Mouse (Mus musculus): ENCODE data around the gene Ubl4b. TPM values are rescaled to one million over a fixed set of nuclear protein-coding genes. Genes with fewer than 3 reads are reported as not detected.

Gene Ubl4b
- polyA plus RNA-seq, 1 experiment from 2014 or later = not detected

GRCm38 (mm10) chr3:107507966-107508365 lies 46.9 kb downstream of the Ubl4b start:
- H3K4me2 ChIP-seq (replicated peaks; ENCODE audit: low read depth, low read length) = no peak overlapping the region
- no peaks in the 10 kb centered on the region; the same call in 1 of the 2 replicates for H3K27me3 ChIP-seq (ENCODE audit: insufficient read depth, low read length)
- H3K4me1 ChIP-seq (ENCODE audit: insufficient read depth, low read length) = peaks cover 21% of the 10 kb centered on the region
- H3K36me3 ChIP-seq (ENCODE audit: insufficient read depth, low read length) = no peaks in the 10 kb centered on the region
- H3K9ac ChIP-seq (replicated peaks; ENCODE audit: low read length) = no peak overlapping the region
- H3K27ac ChIP-seq (ENCODE audit: low read length) = no peak overlapping the region
- no peak for ATAC-seq (ENCODE audit: low FRiP score, low TSS enrichment)
- 76% methylated on average over 9 of the region's 9 CpGs for WGBS
- H3K9me3 ChIP-seq (ENCODE audit: low read length) = no peaks in the 10 kb centered on the region
- no peak overlapping the region for H3K4me3 ChIP-seq (ENCODE audit: low read length)

GRCm38 (mm10) chr3:107506531-107506930 lies 48.3 kb downstream of the Ubl4b start:
- 30% methylated on average over 4 of the region's 4 CpGs for WGBS
- H3K4me3 ChIP-seq (ENCODE audit: low read length) = no peak overlapping the region
- no peak overlapping the region for H3K4me2 ChIP-seq (replicated peaks; ENCODE audit: low read depth, low read length)
- H3K36me3 ChIP-seq (ENCODE audit: insufficient read depth, low read length) = no peaks in the 10 kb centered on the region
- H3K9me3 ChIP-seq (ENCODE audit: low read length) = no peaks in the 10 kb centered on the region
- peaks cover 24% of the 10 kb centered on the region for H3K4me1 ChIP-seq (ENCODE audit: insufficient read depth, low read length)
- H3K27ac ChIP-seq (ENCODE audit: low read length) = peak overlapping the region; percentile 55
- peak; percentile 21; the same call in 1 of the 2 replicates for ATAC-seq (ENCODE audit: low FRiP score, low TSS enrichment)
- H3K27me3 ChIP-seq (ENCODE audit: insufficient read depth, low read length) = peaks cover 3% of the 10 kb centered on the region; the same call in 1 of the 2 replicates
- H3K9ac ChIP-seq (replicated peaks; ENCODE audit: low read length) = no peak overlapping the region

DNA sequence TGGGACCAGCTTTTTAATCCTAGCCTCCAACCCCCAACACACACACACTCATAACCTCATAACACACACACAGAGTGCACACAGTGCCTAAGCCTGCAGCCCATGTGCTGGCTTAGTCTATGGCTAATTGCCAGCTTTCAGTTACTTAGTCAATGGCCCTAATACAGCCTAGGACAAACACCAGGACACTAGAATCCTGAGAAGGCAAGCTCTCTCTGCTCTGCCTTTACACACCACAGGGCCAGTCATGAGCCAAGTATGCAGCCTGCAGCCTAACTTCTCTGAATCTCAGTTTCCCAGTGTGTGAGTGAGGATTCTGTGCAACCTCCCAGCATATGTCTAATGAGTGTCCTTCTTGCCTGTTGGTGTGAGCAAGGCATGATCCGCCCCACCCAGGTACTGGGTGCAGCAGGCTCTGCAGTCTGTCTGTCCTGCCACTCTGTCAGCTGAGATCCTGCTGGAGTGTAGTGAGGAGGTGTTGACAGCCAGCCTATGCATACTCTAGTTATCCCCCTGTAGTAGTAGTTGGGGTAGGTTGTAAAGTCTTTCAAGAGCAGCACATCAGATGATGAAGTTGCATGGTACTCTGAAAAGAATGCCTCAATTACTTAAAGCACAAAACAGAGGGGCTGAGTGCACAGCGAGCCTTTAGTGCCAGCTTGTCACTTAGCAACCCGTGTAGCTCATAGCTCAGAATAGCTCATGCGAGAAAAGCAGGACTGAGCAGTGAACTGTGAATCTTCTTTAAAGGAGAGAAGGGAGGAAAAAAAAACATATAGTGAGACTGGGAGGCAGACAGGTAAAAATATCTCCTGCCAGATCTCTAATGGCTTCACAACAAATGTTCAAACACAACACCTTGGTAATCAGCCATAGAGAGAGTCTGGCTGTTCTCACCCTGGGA lies 49.2 kb downstream of the Ubl4b start:
- ATAC-seq (ENCODE audit: low FRiP score, low TSS enrichment) = peak; percentile 94
- Histone ChIP-seq H3K36me3 (ENCODE audit: insufficient read depth, low read length) (no peaks in the 10 kb centered on the region), H3K9me3 (ENCODE audit: low read length) (peaks cover 1% of the 10 kb centered on the region; the same call in 1 of the 2 replicates), H3K4me3 (ENCODE audit: low read length) (no peak overlapping the region), H3K4me1 (ENCODE audit: insufficient read depth, low read length) (peaks cover 25% of the 10 kb centered on the region), H3K27me3 (ENCODE audit: insufficient read depth, low read length) (peaks cover 3% of the 10 kb centered on the region; the same call in 1 of the 2 replicates), H3K4me2 (replicated peaks; ENCODE audit: low read depth, low read length) (0 out of 2 replicates have a peak overlapping the region, but pooled peaks have one; percentile 15), H3K9ac (replicated peaks; ENCODE audit: low read length) (0 out of 2 replicates have a peak overlapping the region, but pooled peaks have one; percentile 11), H3K27ac (ENCODE audit: low read length) (peak overlapping the region; percentile 64)
- WGBS = 33% methylated on average over 4 of the region's 4 CpGs

- H3K9me3 ChIP-seq (ENCODE audit: low read length) = peaks cover 13% of the 10 kb centered on the region
- H3K9ac ChIP-seq (replicated peaks; ENCODE audit: low read length) = no peak overlapping the region
- no peak for ATAC-seq (ENCODE audit: low FRiP score, low TSS enrichment)
- H3K4me2 ChIP-seq (replicated peaks; ENCODE audit: low read depth, low read length) = no peak overlapping the region
- 82% methylated on average over 1 of the region's 1 CpGs for WGBS
- H3K36me3 ChIP-seq (ENCODE audit: insufficient read depth, low read length) = peaks cover 10% of the 10 kb centered on the region
- peaks cover 25% of the 10 kb centered on the region for H3K4me1 ChIP-seq (ENCODE audit: insufficient read depth, low read length)
- H3K27ac ChIP-seq (ENCODE audit: low read length) = no peak overlapping the region
- H3K4me3 ChIP-seq (ENCODE audit: low read length) = no peak overlapping the region
- peaks cover 3% of the 10 kb centered on the region; the same call in 1 of the 2 replicates for H3K27me3 ChIP-seq (ENCODE audit: insufficient read depth, low read length)
Measured at GRCm38 (mm10) chr3:107504542-107504941, 50.3 kb downstream of the Ubl4b start.

- H3K4me2 ChIP-seq (replicated peaks; ENCODE audit: low read depth, low read length) = no peak overlapping the region
- no peak overlapping the region for H3K9ac ChIP-seq (replicated peaks; ENCODE audit: low read length)
- peaks cover 15% of the 10 kb centered on the region for H3K9me3 ChIP-seq (ENCODE audit: low read length)
- ATAC-seq (ENCODE audit: low FRiP score, low TSS enrichment) = no peak
- H3K4me1 ChIP-seq (ENCODE audit: insufficient read depth, low read length) = peaks cover 25% of the 10 kb centered on the region
- 92% methylated on average over 2 of the region's 2 CpGs for WGBS
- peaks cover 13% of the 10 kb centered on the region for H3K36me3 ChIP-seq (ENCODE audit: insufficient read depth, low read length)
- H3K4me3 ChIP-seq (ENCODE audit: low read length) = no peak overlapping the region
- H3K27me3 ChIP-seq (ENCODE audit: insufficient read depth, low read length) = peaks cover 3% of the 10 kb centered on the region; the same call in 1 of the 2 replicates
- H3K27ac ChIP-seq (ENCODE audit: low read length) = no peak overlapping the region
Measured at GRCm38 (mm10) chr3:107503716-107504115, 51.2 kb downstream of the Ubl4b start.

Other genes with a start within 250 kb of the Ubl4b start
- gene Rbm15, start 221.4 kb downstream of the Ubl4b start, polyA plus RNA-seq (2015; fragmentation: Nextera tagmentation; extraction: Ambion mirVana) = 12.8 and 15.9 TPM in 2 replicates
- gene Kcnc4, start 95.5 kb downstream of the Ubl4b start, polyA plus RNA-seq (2015; fragmentation: Nextera tagmentation; extraction: Ambion mirVana) = 0.15 and 0.24 TPM in 2 replicates
- 2.8 and 3.8 TPM in 2 replicates for gene Slc6a17, start 37.1 kb downstream of the Ubl4b start, polyA plus RNA-seq (2015; fragmentation: Nextera tagmentation; extraction: Ambion mirVana)
- gene Alx3, start 40.0 kb upstream of the Ubl4b start, polyA plus RNA-seq (2015; fragmentation: Nextera tagmentation; extraction: Ambion mirVana) = 0.09 TPM in 1 of 2 replicates, not detected in the other
- gene Gm10961, start 76.2 kb upstream of the Ubl4b start, polyA plus RNA-seq (2015; fragmentation: Nextera tagmentation; extraction: Ambion mirVana) = not detected in 2 replicates
- 46.8 and 46.9 TPM in 2 replicates for gene Strip1, start 76.6 kb upstream of the Ubl4b start, polyA plus RNA-seq (2015; fragmentation: Nextera tagmentation; extraction: Ambion mirVana)
- 95.7 and 96.1 TPM in 2 replicates for gene Ahcyl1, start 141.5 kb upstream of the Ubl4b start, polyA plus RNA-seq (2015; fragmentation: Nextera tagmentation; extraction: Ambion mirVana)
- gene Csf1, start 205.4 kb upstream of the Ubl4b start, polyA plus RNA-seq (2015; fragmentation: Nextera tagmentation; extraction: Ambion mirVana) = 9.0 and 9.4 TPM in 2 replicates

Measured in kidney, embryonic 16.5 days (tissue).